Mouse (Mus musculus): ENCODE results near the gene Ppfia2.

DNA sequence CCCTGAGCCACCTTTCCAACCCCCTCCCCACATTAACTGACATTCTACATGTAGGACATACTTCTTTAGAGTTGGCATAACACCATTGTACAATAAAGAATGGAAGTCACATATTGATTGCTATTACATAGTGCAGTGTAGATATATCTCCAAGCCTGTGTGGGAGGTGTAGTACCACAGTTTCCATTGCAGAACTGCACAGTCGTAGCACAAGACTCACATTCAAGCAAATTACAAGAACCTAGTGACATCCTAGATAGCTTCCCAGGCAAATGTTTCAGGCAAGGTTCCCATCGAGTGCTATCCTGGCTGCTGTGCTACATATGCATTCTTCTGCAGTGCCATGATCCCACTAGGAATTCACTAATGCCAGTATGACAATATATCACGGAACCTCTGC lies 200.0 kb downstream of the Ppfia2 start:
- TF ChIP-seq POLR2A (IDR thresholded peaks at IDR 0.05; ENCODE audit: borderline replicate concordance, control insufficient read depth, low read depth, low read length) (no peak), CTCF (IDR thresholded peaks at IDR 0.05; ENCODE audit: control insufficient read depth, insufficient read depth, low read length) (no peak)
